Mouse (Mus musculus): ENCODE measurements around the gene Kat14. TPM values are rescaled to one million over a fixed set of nuclear protein-coding genes. Genes with fewer than 3 reads are reported as not detected.

Kat14 gene
- polyA plus RNA-seq, 1 experiment: 19.2 TPM

DNA sequence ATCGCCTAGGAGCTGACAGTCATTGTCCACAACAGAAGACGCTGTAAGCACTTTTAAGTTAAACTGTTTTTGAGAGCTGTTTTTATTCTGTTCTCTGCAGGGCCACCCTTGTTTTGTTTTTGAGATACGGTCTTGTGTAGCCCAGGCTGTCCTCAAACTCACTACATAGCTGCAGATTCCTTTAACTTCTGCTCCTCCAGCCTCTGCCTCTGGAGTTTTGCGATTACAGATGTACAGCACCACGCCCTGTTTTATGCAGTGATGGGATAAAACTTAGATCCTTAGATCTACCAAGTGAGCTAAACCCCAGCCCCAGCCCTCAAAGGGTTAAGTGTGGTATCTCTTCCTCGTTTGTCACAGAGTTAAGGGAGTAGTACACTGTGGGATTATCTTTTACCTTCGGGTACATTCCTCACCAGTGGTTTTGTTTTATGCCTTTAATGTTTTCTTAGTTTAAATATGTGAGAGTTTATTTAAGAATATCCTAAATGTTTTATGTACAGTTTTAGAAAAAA lies 13.9 kb downstream of the Kat14 start:
- no peaks in the 10 kb centered on the region for H3K27me3 ChIP-seq (ENCODE audit: control insufficient read depth, insufficient read depth, insufficient read length)
- H3K36me3 ChIP-seq (ENCODE audit: control insufficient read depth, insufficient read depth): peaks cover 55% of the 10 kb centered on the region
- TF ChIP-seq TCF12 (IDR thresholded peaks at IDR 0.05; ENCODE audit: insufficient read depth, poor library complexity, severe bottlenecking) (no peak), POLR2AphosphoS2 (IDR thresholded peaks at IDR 0.05; ENCODE audit: insufficient read length, low read depth) (no peak), POLR2A (IDR thresholded peaks at IDR 0.05; ENCODE audit: insufficient read length, low read depth) (no peak), USF1 (IDR thresholded peaks at IDR 0.05; ENCODE audit: low read depth) (no peak), E2F4 (IDR thresholded peaks at IDR 0.05; ENCODE audit: insufficient read depth) (no peak), TCF3 (IDR thresholded peaks at IDR 0.05; ENCODE audit: insufficient read length, low read depth) (no peak), SRF (IDR thresholded peaks at IDR 0.05; ENCODE audit: control insufficient read depth, insufficient read length, low read depth) (no peak), MAX (IDR thresholded peaks at IDR 0.05; ENCODE audit: low read depth) (no peak), MYOD1 (IDR thresholded peaks at IDR 0.05; ENCODE audit: control insufficient read depth in 1 of 3, insufficient read length in 2 of 3, low read depth in 2 of 3) (no peak), CEBPB (IDR thresholded peaks at IDR 0.05; ENCODE audit: insufficient read depth, poor library complexity, severe bottlenecking) (no peak), REST (IDR thresholded peaks at IDR 0.05; ENCODE audit: insufficient read depth, insufficient read length) (no peak), MYOG (IDR thresholded peaks at IDR 0.05; ENCODE audit: control insufficient read depth in 1 of 3, insufficient read depth in 1 of 3, insufficient read length in 2 of 3, low read depth in 2 of 3) (no peak)
- H3K79me2 ChIP-seq (ENCODE audit: control insufficient read depth, insufficient read depth): no peaks in the 10 kb centered on the region
- no peak overlapping the region for H3ac ChIP-seq (ENCODE audit: control insufficient read depth, insufficient read length)
- H3K4me2 ChIP-seq (ENCODE audit: low read depth): no peak overlapping the region
- no peak overlapping the region for H3K4me3 ChIP-seq

DNA sequence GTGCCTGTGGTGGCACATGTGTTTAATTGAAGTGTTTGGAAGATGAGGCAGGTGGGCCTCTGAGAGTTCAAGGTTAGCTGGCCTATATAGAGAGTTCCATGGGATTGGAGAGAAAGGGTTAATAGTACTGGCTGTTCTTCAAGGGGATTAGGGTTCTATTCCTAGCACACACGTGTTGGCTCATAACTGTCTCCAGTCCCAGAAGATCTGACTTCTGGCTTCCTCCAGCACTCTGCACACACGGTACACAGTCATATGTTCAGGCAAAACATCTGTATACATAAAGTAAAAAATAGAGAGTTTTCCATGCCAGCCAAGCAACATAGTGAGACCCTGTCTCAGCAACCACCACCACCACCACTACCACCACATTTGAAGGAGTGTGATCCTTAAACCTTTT lies 17.5 kb downstream of the Kat14 start:
- no peak for TF ChIP-seq USF1 (IDR thresholded peaks at IDR 0.05; ENCODE audit: low read depth)
- no peak for TF ChIP-seq MYOG (IDR thresholded peaks at IDR 0.05; ENCODE audit: control insufficient read depth in 1 of 3, insufficient read depth in 1 of 3, insufficient read length in 2 of 3, low read depth in 2 of 3)
- TF ChIP-seq POLR2AphosphoS2 (IDR thresholded peaks at IDR 0.05; ENCODE audit: insufficient read length, low read depth): no peak
- TF ChIP-seq E2F4 (IDR thresholded peaks at IDR 0.05; ENCODE audit: insufficient read depth): no peak
- no peak for TF ChIP-seq MYOD1 (IDR thresholded peaks at IDR 0.05; ENCODE audit: control insufficient read depth in 1 of 3, insufficient read length in 2 of 3, low read depth in 2 of 3)
- no peak for TF ChIP-seq TCF12 (IDR thresholded peaks at IDR 0.05; ENCODE audit: insufficient read depth, poor library complexity, severe bottlenecking)
- no peak for TF ChIP-seq MAX (IDR thresholded peaks at IDR 0.05; ENCODE audit: low read depth)
- TF ChIP-seq CEBPB (IDR thresholded peaks at IDR 0.05; ENCODE audit: insufficient read depth, poor library complexity, severe bottlenecking): no peak
- no peak for TF ChIP-seq REST (IDR thresholded peaks at IDR 0.05; ENCODE audit: insufficient read depth, insufficient read length)
- TF ChIP-seq POLR2A (IDR thresholded peaks at IDR 0.05; ENCODE audit: insufficient read length, low read depth): no peak
- no peak for TF ChIP-seq SRF (IDR thresholded peaks at IDR 0.05; ENCODE audit: control insufficient read depth, insufficient read length, low read depth)
- no peak for TF ChIP-seq TCF3 (IDR thresholded peaks at IDR 0.05; ENCODE audit: insufficient read length, low read depth)
- H3K4me3 ChIP-seq: no peak overlapping the region
- no peak overlapping the region for H3K4me2 ChIP-seq (ENCODE audit: low read depth)
- H3ac ChIP-seq (ENCODE audit: control insufficient read depth, insufficient read length): no peak overlapping the region
- H3K79me2 ChIP-seq (ENCODE audit: control insufficient read depth, insufficient read depth): no peaks in the 10 kb centered on the region
- H3K36me3 ChIP-seq (ENCODE audit: control insufficient read depth, insufficient read depth): peaks cover 47% of the 10 kb centered on the region
- no peaks in the 10 kb centered on the region for H3K27me3 ChIP-seq (ENCODE audit: control insufficient read depth, insufficient read depth, insufficient read length)

DNA sequence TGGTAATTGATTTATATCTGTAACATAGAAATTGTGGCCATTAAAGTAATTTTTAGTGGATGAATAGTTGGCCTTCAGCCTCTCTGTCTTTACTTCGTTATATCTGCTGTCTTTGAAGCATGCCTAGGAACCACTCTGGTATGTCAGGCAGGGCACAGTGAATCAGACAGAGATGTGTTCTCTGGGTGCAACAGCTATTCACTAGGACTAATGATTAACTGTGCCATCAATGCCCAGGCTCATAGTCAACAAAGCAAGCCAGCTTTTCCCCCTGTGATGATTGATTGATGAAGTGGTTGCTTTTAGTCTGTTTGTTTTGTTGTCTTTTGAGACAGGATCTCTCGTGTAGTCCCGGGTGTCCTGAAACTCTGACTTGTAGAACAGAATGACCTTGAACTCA lies 19.6 kb downstream of the Kat14 start:
- Histone ChIP-seq H3K4me3 (no peak overlapping the region), H3K36me3 (ENCODE audit: control insufficient read depth, insufficient read depth) (peaks cover 36% of the 10 kb centered on the region), H3K27me3 (ENCODE audit: control insufficient read depth, insufficient read depth, insufficient read length) (no peaks in the 10 kb centered on the region), H3K79me2 (ENCODE audit: control insufficient read depth, insufficient read depth) (no peaks in the 10 kb centered on the region), H3ac (ENCODE audit: control insufficient read depth, insufficient read length) (no peak overlapping the region), H3K4me2 (ENCODE audit: low read depth) (no peak overlapping the region)
- no peak for TF ChIP-seq POLR2AphosphoS2 (IDR thresholded peaks at IDR 0.05; ENCODE audit: insufficient read length, low read depth)

DNA sequence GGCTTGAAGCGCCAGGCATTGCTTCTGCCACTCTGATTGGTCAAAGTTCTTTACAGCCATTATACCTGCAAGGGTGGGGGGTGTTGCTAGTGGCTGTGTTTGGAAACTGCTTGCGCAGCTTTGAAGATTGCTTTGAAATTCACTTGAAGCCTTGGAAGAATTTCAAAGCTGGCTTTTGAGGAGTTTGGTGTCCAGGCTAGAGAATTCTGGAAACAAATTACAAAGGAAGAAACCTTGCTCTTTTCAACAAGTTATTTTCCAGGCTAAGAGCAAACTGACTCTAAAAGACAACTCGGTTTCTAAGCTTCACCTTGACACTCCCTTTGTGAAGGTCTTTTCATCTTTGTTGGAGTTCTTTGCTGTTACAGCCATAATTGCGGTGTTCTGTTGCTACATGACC lies 30.7 kb downstream of the Kat14 start:
- no peak overlapping the region for H3K4me3 ChIP-seq
- no peaks in the 10 kb centered on the region for H3K27me3 ChIP-seq (ENCODE audit: control insufficient read depth, insufficient read depth, insufficient read length)
- H3K79me2 ChIP-seq (ENCODE audit: control insufficient read depth, insufficient read depth): no peaks in the 10 kb centered on the region
- no peak overlapping the region for H3ac ChIP-seq (ENCODE audit: control insufficient read depth, insufficient read length)
- H3K36me3 ChIP-seq (ENCODE audit: control insufficient read depth, insufficient read depth): peaks cover 40% of the 10 kb centered on the region
- no peak for TF ChIP-seq REST (IDR thresholded peaks at IDR 0.05; ENCODE audit: insufficient read depth, insufficient read length)
- no peak for TF ChIP-seq MYOG (IDR thresholded peaks at IDR 0.05; ENCODE audit: control insufficient read depth in 1 of 3, insufficient read depth in 1 of 3, insufficient read length in 2 of 3, low read depth in 2 of 3)
- TF ChIP-seq USF1 (IDR thresholded peaks at IDR 0.05; ENCODE audit: low read depth): no peak
- TF ChIP-seq CEBPB (IDR thresholded peaks at IDR 0.05; ENCODE audit: insufficient read depth, poor library complexity, severe bottlenecking): no peak
- TF ChIP-seq E2F4 (IDR thresholded peaks at IDR 0.05; ENCODE audit: insufficient read depth): no peak
- TF ChIP-seq POLR2A (IDR thresholded peaks at IDR 0.05; ENCODE audit: insufficient read length, low read depth): no peak
- TF ChIP-seq MYOD1 (IDR thresholded peaks at IDR 0.05; ENCODE audit: control insufficient read depth in 1 of 3, insufficient read length in 2 of 3, low read depth in 2 of 3): no peak
- no peak for TF ChIP-seq SRF (IDR thresholded peaks at IDR 0.05; ENCODE audit: control insufficient read depth, insufficient read length, low read depth)
- TF ChIP-seq TCF12 (IDR thresholded peaks at IDR 0.05; ENCODE audit: insufficient read depth, poor library complexity, severe bottlenecking): no peak
- no peak for TF ChIP-seq POLR2AphosphoS2 (IDR thresholded peaks at IDR 0.05; ENCODE audit: insufficient read length, low read depth)
- no peak for TF ChIP-seq TCF3 (IDR thresholded peaks at IDR 0.05; ENCODE audit: insufficient read length, low read depth)
- TF ChIP-seq MAX (IDR thresholded peaks at IDR 0.05; ENCODE audit: low read depth): no peak
- no peak overlapping the region for H3K4me2 ChIP-seq (ENCODE audit: low read depth)

DNA sequence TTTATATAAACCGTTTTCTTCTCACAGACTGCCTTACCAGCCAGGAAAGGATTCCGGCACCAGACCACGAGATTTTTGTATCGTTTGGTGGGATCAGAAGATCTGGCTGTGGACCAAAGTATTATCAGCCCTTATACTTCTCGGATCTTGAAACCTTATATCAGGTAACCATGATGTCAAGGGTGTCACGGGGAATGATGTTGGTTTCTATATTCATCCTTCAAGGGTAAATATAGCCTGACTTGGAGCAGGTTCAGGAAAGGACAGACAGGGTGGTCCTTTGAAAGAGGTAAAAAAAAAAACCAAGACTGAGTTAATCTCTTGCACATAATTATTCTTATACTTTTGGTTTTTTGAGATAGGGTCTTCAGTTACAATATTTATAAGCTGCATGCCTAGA lies 31.9 kb downstream of the Kat14 start:
- Histone ChIP-seq H3K4me3 (no peak overlapping the region), H3ac (ENCODE audit: control insufficient read depth, insufficient read length) (no peak overlapping the region), H3K36me3 (ENCODE audit: control insufficient read depth, insufficient read depth) (peaks cover 43% of the 10 kb centered on the region), H3K27me3 (ENCODE audit: control insufficient read depth, insufficient read depth, insufficient read length) (no peaks in the 10 kb centered on the region), H3K79me2 (ENCODE audit: control insufficient read depth, insufficient read depth) (no peaks in the 10 kb centered on the region), H3K4me2 (ENCODE audit: low read depth) (no peak overlapping the region)
- TF ChIP-seq POLR2AphosphoS2 (IDR thresholded peaks at IDR 0.05; ENCODE audit: insufficient read length, low read depth): no peak
- TF ChIP-seq POLR2A (IDR thresholded peaks at IDR 0.05; ENCODE audit: insufficient read length, low read depth): no peak
- no peak for TF ChIP-seq CEBPB (IDR thresholded peaks at IDR 0.05; ENCODE audit: insufficient read depth, poor library complexity, severe bottlenecking)
- TF ChIP-seq SRF (IDR thresholded peaks at IDR 0.05; ENCODE audit: control insufficient read depth, insufficient read length, low read depth): no peak
- no peak for TF ChIP-seq MYOD1 (IDR thresholded peaks at IDR 0.05; ENCODE audit: control insufficient read depth in 1 of 3, insufficient read length in 2 of 3, low read depth in 2 of 3)
- no peak for TF ChIP-seq E2F4 (IDR thresholded peaks at IDR 0.05; ENCODE audit: insufficient read depth)
- TF ChIP-seq TCF12 (IDR thresholded peaks at IDR 0.05; ENCODE audit: insufficient read depth, poor library complexity, severe bottlenecking): no peak
- no peak for TF ChIP-seq REST (IDR thresholded peaks at IDR 0.05; ENCODE audit: insufficient read depth, insufficient read length)
- no peak for TF ChIP-seq TCF3 (IDR thresholded peaks at IDR 0.05; ENCODE audit: insufficient read length, low read depth)
- TF ChIP-seq USF1 (IDR thresholded peaks at IDR 0.05; ENCODE audit: low read depth): no peak
- no peak for TF ChIP-seq MAX (IDR thresholded peaks at IDR 0.05; ENCODE audit: low read depth)
- TF ChIP-seq MYOG (IDR thresholded peaks at IDR 0.05; ENCODE audit: control insufficient read depth in 1 of 3, insufficient read depth in 1 of 3, insufficient read length in 2 of 3, low read depth in 2 of 3): no peak

All from myocyte (in vitro differentiated cells).